Mouse (Mus musculus) bone marrow macrophage, adult 2 months (primary cell): Measurements from ENCODE around the gene Hfe2. TPM values are rescaled to one million over a fixed set of nuclear protein-coding genes. Genes with fewer than 3 reads are reported as not detected.

Source experiments
- H3K27ac ChIP-seq: 2 replicates; pipeline ENCODE4 v1.5.1; 2012; ENCODE audit warnings: low read depth, low read length; ENCODE audit not compliant: insufficient read depth
- H3K4me1 ChIP-seq: 2 replicates; pipeline ENCODE4 v1.6.1; 2012; ENCODE audit warnings: low read length; ENCODE audit not compliant: control insufficient read depth, insufficient read depth
- H3K4me3 ChIP-seq: 2 replicates; pipeline ENCODE4 v1.5.1; 2012; ENCODE audit warnings: mild to moderate bottlenecking, low read length, moderate library complexity; ENCODE audit not compliant: insufficient read depth
- CTCF ChIP-seq: IDR thresholded peaks from 2 replicates; pipeline ENCODE4 v1.5.1; 2012; ENCODE audit warnings: low read depth, mild to moderate bottlenecking, low read length, moderate library complexity
- POLR2A ChIP-seq: IDR thresholded peaks from 2 replicates; pipeline ENCODE4 v1.6.1; 2012; ENCODE audit warnings: mild to moderate bottlenecking, low read depth, low read length, borderline replicate concordance
- polyA plus RNA-seq: library from polyadenylated mRNA; stranded (reverse); fragments of >200 nt; gene quantifications from 2 replicates; pipeline ENCODE4 v1.2.4, GENCODE M21; 2012; ENCODE audit not compliant: missing spikeins, insufficient read depth, insufficient read length

The Hfe2 gene
- polyA plus RNA-seq, 1 experiment: not detected

- Histone ChIP-seq H3K4me1 (no peaks in the 10 kb centered on the region), H3K4me3 (no peak overlapping the region), H3K27ac (no peak overlapping the region)
- TF ChIP-seq POLR2A: no peak
Measured at GRCm38 (mm10) chr3:96539316-96539715, 14.3 kb downstream of the Hfe2 start.

GRCm38 (mm10) chr3:96540740-96541139 lies 15.8 kb downstream of the Hfe2 start:
- H3K27ac ChIP-seq: no peak overlapping the region
- H3K4me1 ChIP-seq: no peaks in the 10 kb centered on the region
- TF ChIP-seq POLR2A: no peak
- no peak for TF ChIP-seq CTCF
- no peak overlapping the region for H3K4me3 ChIP-seq

- no peak overlapping the region for H3K27ac ChIP-seq
- H3K4me3 ChIP-seq: no peak overlapping the region
- no peaks in the 10 kb centered on the region for H3K4me1 ChIP-seq
- no peak for TF ChIP-seq POLR2A
- TF ChIP-seq CTCF: no peak
Measured at GRCm38 (mm10) chr3:96541328-96542078, 16.5 kb downstream of the Hfe2 start.

- no peak for TF ChIP-seq CTCF
- TF ChIP-seq POLR2A: no peak
- Histone ChIP-seq H3K4me1 (no peaks in the 10 kb centered on the region), H3K4me3 (no peak overlapping the region), H3K27ac (no peak overlapping the region)
Measured at GRCm38 (mm10) chr3:96542554-96542953, 17.6 kb downstream of the Hfe2 start.

- no peaks in the 10 kb centered on the region for H3K4me1 ChIP-seq
- H3K4me3 ChIP-seq: no peak overlapping the region
- TF ChIP-seq CTCF: no peak
- no peak for TF ChIP-seq POLR2A
- H3K27ac ChIP-seq: no peak overlapping the region
Measured at GRCm38 (mm10) chr3:96543345-96543744, 18.4 kb downstream of the Hfe2 start.

- H3K4me3 ChIP-seq: no peak overlapping the region
- no peak for TF ChIP-seq CTCF
- no peak for TF ChIP-seq POLR2A
- no peak overlapping the region for H3K27ac ChIP-seq
- 0 out of 2 replicates have a peak, but pooled peaks cover 2% of the 10 kb centered on the region for H3K4me1 ChIP-seq
Measured at GRCm38 (mm10) chr3:96545565-96545964, 20.6 kb downstream of the Hfe2 start.

GRCm38 (mm10) chr3:96546880-96547279 lies 21.9 kb downstream of the Hfe2 start:
- no peak for TF ChIP-seq CTCF
- no peak for TF ChIP-seq POLR2A
- H3K27ac ChIP-seq: no peak overlapping the region
- no peak overlapping the region for H3K4me3 ChIP-seq
- peaks cover 8% of the 10 kb centered on the region for H3K4me1 ChIP-seq

- peaks cover 11% of the 10 kb centered on the region for H3K4me1 ChIP-seq
- TF ChIP-seq CTCF (peak; percentile 73), POLR2A (no peak)
- no peak overlapping the region for H3K4me3 ChIP-seq
- H3K27ac ChIP-seq: no peak overlapping the region
Measured at GRCm38 (mm10) chr3:96547389-96547960, 22.5 kb downstream of the Hfe2 start.

GRCm38 (mm10) chr3:96548824-96549223 lies 23.9 kb downstream of the Hfe2 start:
- no peak for TF ChIP-seq POLR2A
- TF ChIP-seq CTCF: no peak
- Histone ChIP-seq H3K4me3 (no peak overlapping the region), H3K4me1 (peaks cover 20% of the 10 kb centered on the region), H3K27ac (no peak overlapping the region)

- no peak overlapping the region for H3K27ac ChIP-seq
- TF ChIP-seq CTCF (no peak), POLR2A (no peak)
Measured at GRCm38 (mm10) chr3:96549346-96549745, 24.4 kb downstream of the Hfe2 start.

More at GRCm38 (mm10) chr3:96549346-96549745, 24.4 kb downstream of the Hfe2 start:
- H3K4me1 ChIP-seq: peaks cover 25% of the 10 kb centered on the region
- no peak overlapping the region for H3K4me3 ChIP-seq
